In genomic region chr9:113935638-113936037, GRCm38 (mm10) we compare ENCODE assay signal across 25 mouse cellular contexts. TPM values are rescaled to one million over a fixed set of nuclear protein-coding genes. Genes with fewer than 3 reads are reported as not detected.
A peak's percentile ranks its signal among the peaks of the same experiment; 100 is the strongest.
DNase-seq lines count a peak whose midpoint lies in the region; ATAC-seq and TF ChIP-seq lines count a peak whose summit lies in the region.
"Had no signal": no experiment of that assay in that cellular context is flagged by ENCODE, and none has a peak within 500 bp of the region (broad histone marks: within the 10 kb centered on the region; RNA-seq: fewer than 3 reads in every experiment).

No protein-coding gene starts in this region.

- no peaks in the 10 kb centered on the region for H3K36me3 ChIP-seq in heart, embryonic 10.5 days
- no peaks in the 10 kb centered on the region for H3K36me3 ChIP-seq in kidney, postnatal 0 days (ENCODE audit: insufficient read depth, low read length)
- peaks cover 4% of the 10 kb centered on the region for H3K36me3 ChIP-seq in liver, embryonic 14.5 days (replicated peaks; ENCODE audit: control insufficient read depth, insufficient read depth, low read depth)
- no peaks in the 10 kb centered on the region for H3K36me3 ChIP-seq in myocyte (ENCODE audit: control insufficient read depth, insufficient read depth)
- no peaks in the 10 kb centered on the region for H3K36me3 ChIP-seq in hindbrain, embryonic 16.5 days (ENCODE audit: control insufficient read depth, insufficient read depth, low read length)
- H3K36me3 ChIP-seq: embryonic facial prominence, embryonic 13.5 days; hindbrain, embryonic 10.5 days; midbrain, embryonic 10.5 days; stomach, embryonic 15.5 days had no signal

- H3K4me1 ChIP-seq in heart, embryonic 10.5 days = peaks cover 27% of the 10 kb centered on the region
- peaks cover 16% of the 10 kb centered on the region; the same call in 1 of the 2 replicates for H3K4me1 ChIP-seq in kidney, postnatal 0 days (replicated peaks; ENCODE audit: insufficient read depth, low read length)
- H3K4me1 ChIP-seq in liver, embryonic 14.5 days (replicated peaks; ENCODE audit: control insufficient read depth in 2 of 2, insufficient read depth in 2 of 2, low read length in 1 of 2) = peaks cover 54 to 70% of the 10 kb centered on the region in 2 experiments
- peaks cover 18% of the 10 kb centered on the region for H3K4me1 ChIP-seq in hindbrain, embryonic 16.5 days (ENCODE audit: control insufficient read depth, insufficient read depth, low read depth, low read length)

- H3K4me3 ChIP-seq in heart, embryonic 10.5 days = no peak overlapping the region
- no peak overlapping the region for H3K4me3 ChIP-seq in kidney, postnatal 0 days (replicated peaks; ENCODE audit: low read depth, low read length)
- no peak overlapping the region for H3K4me3 ChIP-seq in liver, embryonic 14.5 days (ENCODE audit: insufficient read depth in 1 of 2, low read depth in 2 of 2, low read length in 2 of 2)
- H3K4me3 ChIP-seq in myocyte = no peak overlapping the region
- H3K4me3 ChIP-seq in hindbrain, embryonic 16.5 days (ENCODE audit: low read length) = no peak overlapping the region
- H3K4me3 ChIP-seq: embryonic facial prominence, embryonic 13.5 days; hindbrain, embryonic 10.5 days; left cerebral cortex, adult 2 months; midbrain, embryonic 10.5 days; stomach, embryonic 15.5 days had no signal

- no peak for ATAC-seq in kidney, postnatal 0 days (replicated peaks; ENCODE audit: low FRiP score, low read depth)
- no peak for ATAC-seq in liver, embryonic 14.5 days (ENCODE audit: insufficient read depth)
- no peak for ATAC-seq in hindbrain, embryonic 16.5 days
- ATAC-seq: CD4-positive, CD25-positive, alpha-beta regulatory T cell, adult 4 months; forebrain, embryonic 16.5 days; hindbrain, postnatal 0 days; intestine, postnatal 0 days; Patski had no signal

- no peak overlapping the region for H3ac ChIP-seq in myocyte (ENCODE audit: control insufficient read depth, insufficient read length)

- H3K79me2 ChIP-seq in myocyte (ENCODE audit: control insufficient read depth, insufficient read depth) = peaks cover 89% of the 10 kb centered on the region

- no peak for TF ChIP-seq POLR2A in myocyte (IDR thresholded peaks at IDR 0.05; ENCODE audit: insufficient read length, low read depth)

- no peaks in the 10 kb centered on the region for H3K9me3 ChIP-seq in heart, embryonic 10.5 days
- no peaks in the 10 kb centered on the region for H3K9me3 ChIP-seq in kidney, postnatal 0 days (replicated peaks; ENCODE audit: low read length)
- no peaks in the 10 kb centered on the region for H3K9me3 ChIP-seq in liver, embryonic 14.5 days (ENCODE audit: control insufficient read depth, low read length)
- H3K9me3 ChIP-seq in hindbrain, embryonic 16.5 days (ENCODE audit: control insufficient read depth, low read length) = no peaks in the 10 kb centered on the region
- H3K9me3 ChIP-seq: embryonic facial prominence, embryonic 13.5 days; hindbrain, embryonic 10.5 days; midbrain, embryonic 10.5 days; stomach, embryonic 15.5 days had no signal

- WGBS in heart, embryonic 10.5 days = 81% methylated on average over 5 of the region's 5 CpGs
- 45% methylated on average over 5 of the region's 5 CpGs for WGBS in kidney, postnatal 0 days
- 46% methylated on average over 5 of the region's 5 CpGs for WGBS in liver, embryonic 14.5 days (ENCODE audit: insufficient replicate concordance)
- 69% methylated on average over 5 of the region's 5 CpGs for WGBS in hindbrain, embryonic 16.5 days

- peak; percentile 6 for DNase-seq in heart, embryonic 10.5 days (ENCODE audit: low spot score)
- DNase-seq in heart, adult 8-10 months (ENCODE audit: low spot score) = no peak
- peak; percentile 22 for DNase-seq in kidney, postnatal 0 days (ENCODE audit: low spot score)
- no peak for DNase-seq in kidney, postnatal 14 days
- DNase-seq in liver, embryonic 14.5 days (ENCODE audit: low read depth in 3 of 3, low spot score in 3 of 3) = no peak
- no peak for DNase-seq in layer of hippocampus, adult 18-20 months (ENCODE audit: low spot score in 2 of 2)
- DNase-seq: cerebellum, adult 18-20 months; cerebellum, postnatal 14 days; embryo, embryonic 11 days; gastrocnemius, postnatal 10 days; layer of hippocampus, adult 9-11 months; lung, postnatal 4 days; thymus, adult 2 months had no signal

- H3K27me3 ChIP-seq in heart, embryonic 10.5 days (ENCODE audit: insufficient read depth, poor library complexity, severe bottlenecking) = no peaks in the 10 kb centered on the region
- H3K27me3 ChIP-seq in kidney, postnatal 0 days (ENCODE audit: insufficient read depth, low read length) = no peaks in the 10 kb centered on the region
- no peaks in the 10 kb centered on the region for H3K27me3 ChIP-seq in liver, embryonic 14.5 days (ENCODE audit: control insufficient read depth, insufficient read depth, low read length)
- no peaks in the 10 kb centered on the region for H3K27me3 ChIP-seq in myocyte (ENCODE audit: control insufficient read depth, insufficient read depth, insufficient read length)
- no peaks in the 10 kb centered on the region for H3K27me3 ChIP-seq in hindbrain, embryonic 16.5 days (replicated peaks; ENCODE audit: control insufficient read depth, insufficient read depth, low read length)
- H3K27me3 ChIP-seq: embryonic facial prominence, embryonic 13.5 days; Patski; stomach, embryonic 15.5 days had no signal

- no peak for TF ChIP-seq EP300 in liver, embryonic 14.5 days (IDR thresholded peaks at IDR 0.05; ENCODE audit: low read depth)

- TF ChIP-seq CTCF in kidney, postnatal 0 days (IDR thresholded peaks at IDR 0.05; ENCODE audit: low read depth) = no peak
- no peak for TF ChIP-seq CTCF in liver, embryonic 14.5 days (IDR thresholded peaks at IDR 0.05; ENCODE audit: low read depth)

- H3K9ac ChIP-seq in kidney, postnatal 0 days (ENCODE audit: low read depth, low read length) = no peak overlapping the region
- H3K9ac ChIP-seq in liver, embryonic 14.5 days (replicated peaks) = peak overlapping the region; percentile 53; the same call in 1 of the 2 replicates
- no peak overlapping the region for H3K9ac ChIP-seq in hindbrain, embryonic 16.5 days (ENCODE audit: low read depth, low read length)
- H3K9ac ChIP-seq: embryonic facial prominence, embryonic 13.5 days; stomach, embryonic 15.5 days had no signal

- H3K27ac ChIP-seq in heart, embryonic 10.5 days = no peak overlapping the region
- H3K27ac ChIP-seq in kidney, postnatal 0 days = peak overlapping the region; percentile 42; the same call in 1 of the 2 replicates
- peak overlapping the region; percentile 44 for H3K27ac ChIP-seq in liver, embryonic 14.5 days
- H3K27ac ChIP-seq in hindbrain, embryonic 16.5 days (ENCODE audit: low read depth, low read length) = no peak overlapping the region
- H3K27ac ChIP-seq: embryonic facial prominence, embryonic 13.5 days; hindbrain, embryonic 10.5 days; hindbrain, postnatal 0 days; left cerebral cortex, adult 2 months; midbrain, embryonic 10.5 days; stomach, embryonic 15.5 days had no signal

- no peak overlapping the region for H3K4me2 ChIP-seq in kidney, postnatal 0 days (ENCODE audit: low read length)
- H3K4me2 ChIP-seq in liver, embryonic 14.5 days (ENCODE audit: low read depth) = peak overlapping the region; percentile 94
- peak overlapping the region; percentile 16 for H3K4me2 ChIP-seq in myocyte (ENCODE audit: low read depth)
- no peak overlapping the region for H3K4me2 ChIP-seq in hindbrain, embryonic 16.5 days (ENCODE audit: low read length)
- H3K4me2 ChIP-seq: embryonic facial prominence, embryonic 13.5 days; stomach, embryonic 15.5 days had no signal

TF ChIP-seq in myocyte, 11 proteins besides CTCF, POLR2A, EP300 and RAD21:
- TF ChIP-seq SRF (IDR thresholded peaks at IDR 0.05; ENCODE audit: control insufficient read depth, insufficient read length, low read depth) (no peak), CEBPB (IDR thresholded peaks at IDR 0.05; ENCODE audit: insufficient read depth, poor library complexity, severe bottlenecking) (no peak), REST (IDR thresholded peaks at IDR 0.05; ENCODE audit: insufficient read depth, insufficient read length) (no peak), MYOD1 (IDR thresholded peaks at IDR 0.05; ENCODE audit: control insufficient read depth in 1 of 3, insufficient read length in 2 of 3, low read depth in 2 of 3) (no peak), TCF12 (IDR thresholded peaks at IDR 0.05; ENCODE audit: insufficient read depth, poor library complexity, severe bottlenecking) (no peak), MAX (IDR thresholded peaks at IDR 0.05; ENCODE audit: low read depth) (no peak), E2F4 (IDR thresholded peaks at IDR 0.05; ENCODE audit: insufficient read depth) (no peak), MYOG (IDR thresholded peaks at IDR 0.05; ENCODE audit: control insufficient read depth in 1 of 3, insufficient read depth in 1 of 3, insufficient read length in 2 of 3, low read depth in 2 of 3) (no peak), TCF3 (IDR thresholded peaks at IDR 0.05; ENCODE audit: insufficient read length, low read depth) (no peak), POLR2AphosphoS2 (IDR thresholded peaks at IDR 0.05; ENCODE audit: insufficient read length, low read depth) (no peak), USF1 (IDR thresholded peaks at IDR 0.05; ENCODE audit: low read depth) (no peak)

RNA-seq across cellular contexts. Expression of gene Ubp1, which starts 4.9 kb away (rescaled TPM):
- 28.5 and 38.3 TPM in 2 replicates for polyA plus RNA-seq in heart, embryonic 10.5 days (2016; fragmentation: Nextera tagmentation; extraction: Ambion mirVana)
- total RNA-seq in heart, adult 8-10 months (2022) = 10 to 100 TPM; 20.7 to 25.6 (median 24.0) TPM
- polyA plus RNA-seq in kidney, postnatal 0 days (2015; fragmentation: Nextera tagmentation; extraction: Ambion mirVana) = 23.7 and 26.1 TPM in 2 replicates
- polyA plus RNA-seq in liver, embryonic 14.5 days (2012; rRNA removed) = 58.6 and 72.6 TPM in 2 replicates
- polyA plus RNA-seq in liver, embryonic 14.5 days (2014; fragmentation: Nextera tagmentation; extraction: Ambion mirVana) = 46.0 and 55.4 TPM in 2 replicates
- 31.1 TPM for polyA plus RNA-seq in myocyte (2012; fragmentation: generic; extraction: Trizol)
- 21.3 and 26.8 TPM in 2 replicates for polyA plus RNA-seq in hindbrain, embryonic 16.5 days (2015; fragmentation: Nextera tagmentation; extraction: Ambion mirVana)
- 10 to 100 TPM; 69.6 to 71.2 TPM for total RNA-seq in layer of hippocampus, adult 18-20 months (2021)

Comparison
In these comparisons a context has a peak if more than half of its experiments do, and no peak if none do; other contexts are left out.
1. DNase-seq: peak in heart, embryonic 10.5 days (single experiment) and kidney, postnatal 0 days (single experiment); none in heart, adult 8-10 months (single experiment), kidney, postnatal 14 days (single experiment), liver, embryonic 14.5 days (0 of 3) and layer of hippocampus, adult 18-20 months (0 of 2).
2. H3K27ac ChIP-seq: peak in kidney, postnatal 0 days (single experiment) and liver, embryonic 14.5 days (single experiment); none in heart, embryonic 10.5 days (single experiment) and hindbrain, embryonic 16.5 days (single experiment).
3. H3K4me2 ChIP-seq: peak in liver, embryonic 14.5 days (single experiment) and myocyte (single experiment); none in kidney, postnatal 0 days (single experiment) and hindbrain, embryonic 16.5 days (single experiment).